Mouse (Mus musculus) hindbrain, postnatal 0 days (tissue): Measurements from ENCODE around the gene Src. TPM values are rescaled to one million over a fixed set of nuclear protein-coding genes. Genes with fewer than 3 reads are reported as not detected.
"Not testable (repeated sequence)": the region's sequence is repeated elsewhere in the genome, so short reads cannot be mapped to it uniquely, and the experiment has no call there.

ENCODE experiments used
- ATAC-seq: fragments of 200-750 bp; cut with Nextera tagmentation; 2 replicates; pipeline ENCODE4 v1.8.0; 2017; ENCODE audit warnings: mild to moderate bottlenecking, moderate TSS enrichment, moderate library complexity
- DNase-seq: peaks from one replicate; pipeline ENCODE4 v3.0.0-alpha.2; 2015; ENCODE audit warnings: low spot score
- H3K27ac ChIP-seq: fragments of 300-500 bp; sonication (generic); 2 replicates; pipeline ENCODE4 v1.5.1; 2014; ENCODE audit warnings: mild to moderate bottlenecking
- H3K27me3 ChIP-seq: fragments of 300-500 bp; sonication (generic); 2 replicates; pipeline ENCODE4 v1.6.1; 2014; ENCODE audit warnings: low read length, mixed read lengths; ENCODE audit not compliant: insufficient read depth
- H3K36me3 ChIP-seq: fragments of 300-500 bp; sonication (generic); 2 replicates; pipeline ENCODE4 v1.6.1; 2014; ENCODE audit warnings: low read length, mixed read lengths; ENCODE audit not compliant: insufficient read depth
- H3K4me1 ChIP-seq: fragments of 300-500 bp; sonication (generic); 2 replicates; pipeline ENCODE4 v1.6.1; 2014; ENCODE audit warnings: antibody characterized with exemption, low read length, mixed read lengths; ENCODE audit not compliant: insufficient read depth
- H3K4me2 ChIP-seq: fragments of 300-500 bp; sonication (generic); 2 replicates; pipeline ENCODE4 v1.6.1; 2014; ENCODE audit warnings: low read depth, mild to moderate bottlenecking, low read length, moderate library complexity, mixed read lengths
- H3K4me3 ChIP-seq: fragments of 300-500 bp; sonication (generic); 2 replicates; pipeline ENCODE4 v1.5.1; 2014; ENCODE audit warnings: low read length
- H3K9ac ChIP-seq: fragments of 300-500 bp; sonication (generic); replicated peaks from 2 replicates; pipeline ENCODE4 v1.6.1; 2014; ENCODE audit warnings: mild to moderate bottlenecking, low read length, moderate library complexity, mixed read lengths
- H3K9me3 ChIP-seq: fragments of 300-500 bp; sonication (generic); 2 replicates; pipeline ENCODE4 v1.6.1; 2016; ENCODE audit warnings: low read length, mixed read lengths
- CTCF ChIP-seq: IDR thresholded peaks from 2 replicates; pipeline ENCODE4 v1.5.1; 2016; ENCODE audit warnings: antibody characterized with exemption, control low read depth, low read depth
- WGBS: fragments of 180-500 bp; shearing (Covaris S2); extraction: QIAGEN DNeasy Blood & Tissue Kit; methylation state at CpG from one replicate; pipeline ENCODE4 v1.1.7; 2014; 5-methylcytosine and 5-hydroxymethylcytosine counted together
- polyA plus RNA-seq: library from polyadenylated mRNA; unstranded; fragments of >200 nt; fragmentation: Nextera tagmentation; extraction: Ambion mirVana; gene quantifications from 2 replicates; pipeline ENCODE4 v1.2.1, GENCODE M21; 2015
- total RNA-seq: library from RNA; depleted of rRNA; stranded (reverse); fragments of >200 nt; gene quantifications from 2 replicates; pipeline ENCODE4 v1.2.3, GENCODE M21; 2014

The Src gene
- total and polyA plus RNA-seq, 2 experiments from 2014 or later: 25.4 to 133 TPM

DNA sequence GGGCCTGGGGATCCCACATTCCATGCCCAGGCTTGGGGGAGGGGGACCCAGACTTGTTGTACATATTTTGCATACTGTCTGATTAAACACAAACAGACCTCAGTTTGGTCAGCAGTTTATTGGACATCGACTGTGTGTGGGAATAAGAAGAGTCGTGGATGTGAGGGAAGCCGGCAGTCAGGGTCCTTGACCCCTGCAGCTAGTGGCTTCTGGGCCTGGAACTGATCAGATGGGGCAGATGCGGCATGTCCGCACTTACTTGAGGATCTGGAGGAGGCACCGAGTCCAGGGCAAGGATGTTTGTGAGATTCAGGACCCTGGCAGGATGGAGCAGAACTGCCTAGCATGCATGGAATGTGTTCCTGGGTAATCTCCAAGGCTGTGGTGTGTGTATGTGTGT, 53.5 kb downstream of the Src start:
- Histone ChIP-seq H3K27me3 (no peaks in the 10 kb centered on the region), H3K4me1 (peaks cover 26% of the 10 kb centered on the region), H3K27ac (peak overlapping the region; percentile 34; the same call in 1 of the 2 replicates), H3K9ac (no peak overlapping the region), H3K36me3 (peaks cover 38% of the 10 kb centered on the region), H3K4me3 (no peak overlapping the region), H3K9me3 (no peaks in the 10 kb centered on the region), H3K4me2 (no peak overlapping the region)
- WGBS: 67% methylated on average over 6 of the region's 6 CpGs
- ATAC-seq (no peak), DNase-seq (no peak)
- no peak for TF ChIP-seq CTCF

DNA sequence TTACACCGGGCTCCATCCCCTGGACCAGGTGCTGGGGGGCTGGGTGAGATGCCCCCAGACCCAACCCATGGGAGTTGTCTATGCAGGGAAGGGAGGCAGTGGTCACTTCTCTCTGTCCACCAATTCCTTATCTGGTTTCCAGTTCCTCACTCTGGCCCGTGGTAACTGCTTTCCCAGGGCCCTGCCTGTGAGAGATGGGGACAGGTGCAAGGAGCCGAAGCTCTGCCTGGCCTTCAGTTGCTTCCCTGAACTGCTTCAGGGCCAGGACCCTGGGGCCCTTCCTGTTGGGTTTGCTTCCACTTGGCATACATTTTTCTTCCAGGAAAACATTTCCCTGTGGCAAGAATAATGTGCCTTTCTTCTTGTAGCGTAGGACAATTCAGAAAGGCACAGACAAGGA, 54.2 kb downstream of the Src start:
- Histone ChIP-seq H3K9ac (no peak overlapping the region), H3K9me3 (no peaks in the 10 kb centered on the region), H3K4me1 (peaks cover 26% of the 10 kb centered on the region), H3K27ac (peak overlapping the region; percentile 17), H3K36me3 (peaks cover 30% of the 10 kb centered on the region), H3K4me2 (no peak overlapping the region), H3K4me3 (no peak overlapping the region), H3K27me3 (no peaks in the 10 kb centered on the region)
- TF ChIP-seq CTCF: no peak
- DNase-seq: no peak
- ATAC-seq: no peak
- 65% methylated on average over 4 of the region's 4 CpGs for WGBS

DNA sequence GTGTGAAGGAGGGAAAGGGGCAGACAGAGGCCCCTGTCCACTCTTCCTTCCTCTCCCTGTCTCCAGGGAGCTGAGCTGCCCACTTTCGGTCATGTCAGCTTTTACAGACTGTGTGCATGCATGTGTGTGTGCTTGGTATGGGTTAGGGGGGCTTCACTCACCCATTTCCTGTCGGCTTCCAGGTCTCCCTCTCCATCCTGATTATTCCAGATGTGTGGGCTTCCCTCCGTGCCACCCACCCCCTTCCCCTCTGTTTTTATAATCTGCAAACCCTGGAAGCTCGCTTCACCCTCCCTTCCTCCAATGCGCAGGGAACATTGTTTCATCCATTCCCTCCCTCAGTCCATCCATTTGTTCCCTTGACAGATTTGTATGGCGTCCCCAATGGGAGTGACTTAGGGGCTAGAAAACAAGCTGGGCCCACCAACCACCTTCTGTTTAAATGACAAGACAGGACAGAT, 56.1 kb downstream of the Src start:
- WGBS: 22% methylated on average over 6 of the region's 6 CpGs
- Histone ChIP-seq H3K27me3 (no peaks in the 10 kb centered on the region), H3K4me2 (no peak overlapping the region), H3K9me3 (no peaks in the 10 kb centered on the region), H3K27ac (peak overlapping the region; percentile 83), H3K9ac (no peak overlapping the region), H3K4me1 (peaks cover 26% of the 10 kb centered on the region), H3K4me3 (no peak overlapping the region), H3K36me3 (peaks cover 14% of the 10 kb centered on the region)
- no peak for TF ChIP-seq CTCF
- ATAC-seq (no peak), DNase-seq (no peak)

DNA sequence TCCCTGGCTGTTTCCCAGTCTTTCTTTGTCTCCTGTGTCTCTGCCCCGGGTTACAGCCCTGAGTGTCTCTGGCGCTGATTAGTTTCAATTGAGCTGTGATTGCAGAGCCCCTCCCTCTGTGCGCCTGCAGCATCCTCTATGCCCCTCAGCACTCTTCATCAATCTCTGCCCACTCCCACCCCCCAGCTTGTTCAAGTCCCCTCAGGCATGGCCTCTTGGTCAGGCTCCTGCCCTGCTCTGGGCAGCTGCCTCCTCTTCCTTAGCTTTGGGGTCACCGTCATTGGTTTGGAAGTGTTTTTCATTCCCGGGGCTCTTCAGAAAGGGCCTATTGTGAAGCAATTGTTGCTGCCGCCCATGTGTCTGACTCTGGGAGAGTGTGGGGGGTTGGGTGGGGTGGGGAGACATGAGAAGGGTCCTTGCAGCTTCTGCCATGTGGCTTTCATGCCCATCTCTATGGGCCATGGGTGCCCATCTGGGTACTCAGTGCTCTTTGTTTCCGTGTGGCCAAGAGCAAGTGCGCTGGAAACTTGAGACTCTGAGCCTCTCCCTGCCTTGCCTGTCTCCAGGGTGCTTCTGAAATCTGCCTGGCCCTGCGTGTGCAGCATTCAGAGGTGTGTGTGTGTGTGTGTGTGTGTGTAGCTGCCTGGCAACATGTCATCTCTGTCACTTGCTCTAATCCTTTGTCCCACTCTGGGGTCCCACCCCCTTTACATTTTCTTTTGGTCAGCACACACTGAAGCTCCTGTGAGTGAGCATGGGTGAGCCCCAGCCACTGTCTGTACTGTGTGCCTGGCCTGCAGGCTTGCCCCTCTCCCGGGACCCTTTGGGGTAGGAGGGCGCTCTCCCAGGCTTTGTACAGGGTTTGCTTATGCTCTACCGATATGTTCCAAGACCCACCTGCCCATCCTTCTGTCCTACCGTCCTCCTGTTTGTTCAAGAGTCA, 57.5 kb downstream of the Src start:
- TF ChIP-seq CTCF: no peak
- H3K4me3 ChIP-seq: no peak overlapping the region
- peak overlapping the region; percentile 83 for H3K27ac ChIP-seq
- H3K9ac ChIP-seq: peak overlapping the region; percentile 33; the same call in 1 of the 2 replicates
- H3K9me3 ChIP-seq: no peaks in the 10 kb centered on the region
- peak; percentile 60 for DNase-seq
- no peak overlapping the region for H3K4me2 ChIP-seq
- H3K27me3 ChIP-seq: no peaks in the 10 kb centered on the region
- peaks cover 26% of the 10 kb centered on the region for H3K4me1 ChIP-seq
- ATAC-seq: peak; percentile 62
- no peaks in the 10 kb centered on the region for H3K36me3 ChIP-seq
- 13% methylated on average over 13 of the region's 13 CpGs for WGBS

DNA sequence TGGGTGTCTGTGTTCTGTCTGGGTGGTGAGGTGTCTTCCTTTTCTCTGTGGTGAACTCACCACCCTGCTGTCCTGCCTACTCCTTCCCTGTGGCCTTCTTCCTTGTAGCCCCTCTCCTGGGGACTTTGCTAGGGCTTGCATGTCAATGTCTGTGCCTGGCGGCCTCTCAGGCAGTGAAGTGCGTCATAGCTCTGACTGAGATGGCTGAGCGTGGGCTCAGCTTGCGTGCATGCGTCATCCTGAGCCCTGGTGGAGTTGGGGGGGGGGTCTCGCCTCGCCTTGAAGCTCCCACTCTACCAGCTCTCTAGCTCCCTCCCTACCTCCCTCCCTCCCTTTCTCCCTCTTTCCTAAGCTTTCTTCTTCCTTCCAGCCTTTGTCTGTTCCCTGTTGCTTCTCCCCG, 60.4 kb downstream of the Src start:
- no peak overlapping the region for H3K4me2 ChIP-seq
- no peak for ATAC-seq
- H3K9ac ChIP-seq: no peak overlapping the region
- H3K27ac ChIP-seq: no peak overlapping the region
- H3K36me3 ChIP-seq: no peaks in the 10 kb centered on the region
- H3K27me3 ChIP-seq: no peaks in the 10 kb centered on the region
- H3K4me1 ChIP-seq: peaks cover 21% of the 10 kb centered on the region
- no peak for TF ChIP-seq CTCF
- H3K4me3 ChIP-seq: no peak overlapping the region
- DNase-seq: no peak
- H3K9me3 ChIP-seq: no peaks in the 10 kb centered on the region
- WGBS: 55% methylated on average over 8 of the region's 8 CpGs

DNA sequence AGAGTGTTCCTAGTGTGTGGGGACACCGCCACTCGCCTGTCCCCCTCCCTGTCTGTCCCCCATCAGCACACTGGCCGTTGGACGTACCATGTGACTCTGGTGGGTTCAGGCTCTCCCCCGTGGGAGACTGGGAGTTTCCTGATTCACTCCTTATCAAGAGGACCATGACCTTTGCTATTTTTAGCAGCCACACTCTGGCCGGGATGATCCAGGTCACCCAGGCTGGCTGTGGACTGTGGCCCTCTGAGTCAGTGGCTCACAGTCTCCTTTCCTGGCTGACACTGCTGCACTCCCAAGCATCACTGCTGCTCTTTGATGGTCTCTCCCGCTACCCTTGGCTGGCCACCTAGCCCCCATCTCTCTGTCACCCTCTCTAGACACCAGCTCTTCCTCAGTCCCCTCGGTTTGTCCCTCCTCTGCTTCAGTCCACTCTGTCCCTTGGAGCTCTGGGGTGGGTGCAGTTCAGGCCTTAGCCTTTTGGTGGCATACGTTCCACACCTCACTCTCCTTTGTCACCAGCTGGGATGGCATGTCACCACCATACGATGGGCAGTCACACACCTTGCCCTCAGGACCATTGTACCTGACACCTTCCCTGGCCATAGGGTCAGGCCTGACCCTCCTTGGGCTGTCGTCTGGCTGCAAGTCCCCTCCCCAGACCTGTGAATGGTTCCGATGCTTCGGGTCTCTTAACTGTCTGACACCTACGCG, 61.8 kb downstream of the Src start:
- ATAC-seq (peak; percentile 45), DNase-seq (peak; percentile 75)
- H3K4me3 ChIP-seq: no peak overlapping the region
- WGBS: 50% methylated on average over 15 of the region's 15 CpGs
- H3K27me3 ChIP-seq: no peaks in the 10 kb centered on the region
- H3K27ac ChIP-seq: no peak overlapping the region
- H3K4me2 ChIP-seq: no peak overlapping the region
- H3K9me3 ChIP-seq: no peaks in the 10 kb centered on the region
- H3K9ac ChIP-seq: no peak overlapping the region
- TF ChIP-seq CTCF: peak; percentile 92
- H3K4me1 ChIP-seq: peaks cover 11% of the 10 kb centered on the region
- H3K36me3 ChIP-seq: no peaks in the 10 kb centered on the region

DNA sequence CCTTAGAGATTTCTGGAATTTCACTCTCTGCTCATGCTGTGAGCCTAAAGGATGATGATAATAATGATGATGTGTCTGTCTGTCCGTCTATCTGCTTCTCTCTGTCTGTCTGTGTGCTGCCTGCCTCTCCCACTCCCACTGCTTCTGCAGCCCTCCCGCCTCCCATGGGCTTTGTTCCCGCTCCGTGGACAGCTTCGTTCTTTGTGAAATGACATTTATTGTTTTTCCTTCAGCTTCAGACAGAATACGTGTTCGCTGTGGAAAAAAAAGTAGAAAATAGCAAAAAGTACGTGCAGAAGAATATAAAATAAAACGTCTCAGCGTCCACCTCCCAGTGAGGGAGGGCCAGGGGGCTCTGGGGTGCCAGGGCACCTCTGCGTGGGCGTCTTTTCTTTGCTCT, 64.5 kb downstream of the Src start:
- no peak for DNase-seq

DNA sequence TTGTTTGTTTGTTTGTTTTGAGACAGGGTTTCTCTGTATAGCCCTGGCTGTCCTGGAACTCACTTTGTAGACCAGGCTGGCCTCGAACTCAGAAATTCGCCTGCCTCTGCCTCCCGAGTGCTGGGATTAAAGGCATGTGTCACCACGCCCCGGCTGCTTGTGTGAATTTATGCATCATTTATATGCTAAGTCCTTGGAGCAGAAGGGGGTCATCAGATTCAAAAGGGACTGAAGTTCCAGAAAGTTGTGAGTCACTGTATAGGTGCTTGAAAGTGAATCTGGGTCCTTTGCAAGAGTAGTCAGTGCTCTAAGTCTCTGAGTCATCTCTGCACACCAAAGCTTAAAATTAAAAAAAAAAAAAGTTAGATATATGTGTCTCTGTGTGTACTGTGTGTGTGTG, 68.3 kb downstream of the Src start:
- not testable (repeated sequence) for DNase-seq, H3K4me1 ChIP-seq, H3K4me2 ChIP-seq, H3K4me3 ChIP-seq, H3K36me3 ChIP-seq, H3K27me3 ChIP-seq, H3K27ac ChIP-seq, H3K9me3 ChIP-seq, H3K9ac ChIP-seq, ATAC-seq
- WGBS: 75% methylated on average over 5 of the region's 5 CpGs

More for the DNA sequence above, 64.5 kb downstream of the Src start:
- no peak overlapping the region for H3K9ac ChIP-seq
- no peak overlapping the region for H3K4me2 ChIP-seq
- H3K36me3 ChIP-seq: no peaks in the 10 kb centered on the region
- peaks cover 4% of the 10 kb centered on the region for H3K4me1 ChIP-seq
- WGBS: 12% methylated on average over 12 of the region's 12 CpGs
- no peaks in the 10 kb centered on the region for H3K27me3 ChIP-seq
- no peak overlapping the region for H3K4me3 ChIP-seq
- H3K9me3 ChIP-seq: no peaks in the 10 kb centered on the region
- ATAC-seq: no peak
- no peak for TF ChIP-seq CTCF
- H3K27ac ChIP-seq: peak overlapping the region; percentile 56
